Mouse (Mus musculus) hindbrain, embryonic 14.5 days (tissue): ENCODE data around the gene Lrch4. TPM values are rescaled to one million over a fixed set of nuclear protein-coding genes. Genes with fewer than 3 reads are reported as not detected.

Experiments
- ATAC-seq: fragments of 200-750 bp; cut with Nextera tagmentation; 2 replicates; pipeline ENCODE4 v1.8.0; 2017; ENCODE audit warnings: moderate number of reproducible peaks, mild to moderate bottlenecking, moderate TSS enrichment, moderate library complexity; ENCODE audit not compliant: low FRiP score
- DNase-seq: peaks from one replicate; pipeline ENCODE4 v3.0.0-alpha.2; 2015; ENCODE audit warnings: low spot score
- H3K27ac ChIP-seq: fragments of 300-500 bp; sonication (generic); 2 replicates; pipeline ENCODE4 v1.5.1; 2014; ENCODE audit warnings: mild to moderate bottlenecking, moderate library complexity
- H3K27me3 ChIP-seq: fragments of 300-500 bp; sonication (generic); 2 replicates; pipeline ENCODE4 v1.6.1; 2014; ENCODE audit warnings: mild to moderate bottlenecking, low read length, mixed read lengths; ENCODE audit not compliant: control insufficient read depth, insufficient read depth
- H3K36me3 ChIP-seq: fragments of 300-500 bp; sonication (generic); replicated peaks from 2 replicates; pipeline ENCODE4 v1.6.1; 2014; ENCODE audit not compliant: control insufficient read depth, insufficient read depth
- H3K4me1 ChIP-seq: fragments of 300-500 bp; sonication (generic); replicated peaks from 2 replicates; pipeline ENCODE4 v1.6.1; 2014; ENCODE audit warnings: antibody characterized with exemption, low read length, mixed read lengths; ENCODE audit not compliant: control insufficient read depth, insufficient read depth
- H3K4me2 ChIP-seq: fragments of 300-500 bp; sonication (generic); replicated peaks from 2 replicates; pipeline ENCODE4 v1.6.1; 2014; ENCODE audit warnings: mild to moderate bottlenecking, moderate library complexity
- H3K4me3 ChIP-seq: fragments of 300-500 bp; sonication (generic); replicated peaks from 2 replicates; pipeline ENCODE4 v1.5.1; 2014; ENCODE audit warnings: mild to moderate bottlenecking, low read length
- H3K9ac ChIP-seq: fragments of 300-500 bp; sonication (generic); 2 replicates; pipeline ENCODE4 v1.6.1; 2014
- H3K9me3 ChIP-seq: fragments of 300-500 bp; sonication (generic); 2 replicates; pipeline ENCODE4 v1.6.1; 2016; ENCODE audit warnings: low read length; ENCODE audit not compliant: control insufficient read depth
- WGBS: fragments of 180-500 bp; shearing (Covaris S2); extraction: QIAGEN DNeasy Blood & Tissue Kit; methylation state at CpG from one replicate; pipeline ENCODE4 v1.1.7; 2014; 5-methylcytosine and 5-hydroxymethylcytosine counted together
- polyA plus RNA-seq: library from polyadenylated mRNA; unstranded; fragments of >200 nt; fragmentation: Nextera tagmentation; extraction: Ambion mirVana; gene quantifications from 2 replicates; pipeline ENCODE4 v1.2.1, GENCODE M21; 2014

The Lrch4 gene
- polyA plus RNA-seq, 1 experiment from 2014 or later = 23.4 TPM

DNA sequence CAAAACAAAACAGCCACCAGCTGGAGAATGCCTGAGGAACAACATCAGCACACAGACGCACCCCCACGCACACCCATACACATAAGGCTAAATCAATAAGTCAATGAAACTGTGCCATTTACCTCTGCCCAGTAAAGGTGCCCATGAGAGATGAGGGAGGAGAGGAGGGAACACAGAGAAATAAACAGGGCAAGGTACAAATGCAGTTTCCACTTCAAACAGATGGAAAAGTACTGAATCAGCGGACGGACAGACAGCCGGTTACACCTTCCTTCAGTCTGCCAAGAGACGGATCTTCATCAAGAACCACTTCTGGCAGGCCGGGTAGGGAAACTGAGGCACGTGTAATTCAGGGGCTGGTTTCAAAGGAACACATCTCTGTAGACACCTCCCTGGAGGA, 45.9 kb downstream of the Lrch4 start:
- no peaks in the 10 kb centered on the region for H3K27me3 ChIP-seq
- DNase-seq (no peak), ATAC-seq (no peak)
- H3K4me3 ChIP-seq = no peak overlapping the region
- H3K4me1 ChIP-seq = no peaks in the 10 kb centered on the region; the same call in 1 of the 2 replicates
- no peak overlapping the region for H3K27ac ChIP-seq
- WGBS = 95% methylated on average over 8 of the region's 8 CpGs
- no peak overlapping the region for H3K9ac ChIP-seq
- H3K9me3 ChIP-seq = no peaks in the 10 kb centered on the region
- no peaks in the 10 kb centered on the region for H3K36me3 ChIP-seq
- no peak overlapping the region for H3K4me2 ChIP-seq

DNA sequence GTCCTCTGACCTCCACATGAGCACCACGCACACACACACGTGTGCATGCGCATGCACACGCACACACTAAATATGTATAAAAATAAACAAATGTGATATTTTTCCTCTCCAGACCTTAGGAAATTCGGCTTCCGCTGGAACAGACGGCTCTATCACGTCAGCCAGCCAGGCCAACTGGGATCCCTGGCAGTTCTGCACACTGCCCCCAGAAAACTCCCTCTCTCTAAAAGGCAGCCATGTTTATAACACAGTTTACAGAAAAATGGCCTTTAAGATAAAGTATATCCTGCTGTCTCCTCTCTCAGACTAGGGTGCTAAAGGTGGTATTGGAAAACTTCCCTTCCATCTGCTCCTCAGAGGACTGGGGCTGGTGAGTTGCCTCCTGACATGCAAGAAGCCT, 48.9 kb downstream of the Lrch4 start:
- Histone ChIP-seq H3K27ac (no peak overlapping the region), H3K27me3 (no peaks in the 10 kb centered on the region), H3K4me1 (peaks cover 8% of the 10 kb centered on the region), H3K4me2 (no peak overlapping the region), H3K9me3 (no peaks in the 10 kb centered on the region), H3K4me3 (no peak overlapping the region), H3K36me3 (no peaks in the 10 kb centered on the region), H3K9ac (no peak overlapping the region)
- ATAC-seq = no peak
- 95% methylated on average over 8 of the region's 8 CpGs for WGBS
- DNase-seq = no peak

DNA sequence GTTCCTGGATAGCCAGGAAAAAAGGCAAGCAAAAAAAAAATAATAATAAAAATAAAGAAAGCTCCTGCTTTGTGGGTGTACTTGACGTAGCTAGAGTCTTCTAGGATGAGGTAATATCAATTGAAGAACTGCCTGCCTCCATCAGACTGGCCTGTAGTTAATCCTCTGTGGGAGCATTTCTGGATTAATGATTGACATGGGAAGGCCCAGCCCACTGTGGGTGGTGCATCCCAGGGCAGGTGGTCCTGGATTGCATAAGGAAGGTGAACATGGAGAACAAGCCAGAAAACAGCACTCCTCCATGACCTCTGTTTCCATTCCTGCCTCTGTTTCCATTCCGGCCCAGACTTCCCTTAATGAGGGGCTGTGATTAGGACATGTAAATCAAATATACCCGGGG, 49.8 kb downstream of the Lrch4 start:
- no peak overlapping the region for H3K9ac ChIP-seq

DNA sequence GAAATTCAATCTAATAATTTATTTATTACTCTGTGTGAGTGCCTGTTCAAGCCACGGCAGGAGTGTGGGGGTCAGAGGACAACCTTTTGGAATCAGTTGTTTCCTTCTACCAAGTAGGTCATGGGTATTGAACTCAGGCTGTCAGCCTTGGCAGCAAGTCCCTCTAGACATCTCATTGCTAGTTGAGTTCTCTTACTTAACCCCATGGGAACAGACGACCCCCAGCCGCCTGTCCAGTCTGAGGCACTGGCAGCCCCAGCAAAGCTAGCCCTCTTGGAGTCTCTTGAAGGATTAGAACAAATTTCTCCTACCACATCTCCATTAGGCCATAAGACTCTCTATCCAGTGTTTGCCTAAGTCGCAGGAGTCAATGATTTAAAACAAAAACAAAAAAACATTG, 50.8 kb downstream of the Lrch4 start:
- Histone ChIP-seq H3K27me3 (no peaks in the 10 kb centered on the region), H3K4me3 (no peak overlapping the region), H3K36me3 (no peaks in the 10 kb centered on the region), H3K4me2 (no peak overlapping the region), H3K4me1 (peaks cover 17% of the 10 kb centered on the region), H3K9me3 (no peaks in the 10 kb centered on the region), H3K9ac (no peak overlapping the region), H3K27ac (no peak overlapping the region)
- 93% methylated on average over 4 of the region's 4 CpGs for WGBS
- no peak for ATAC-seq
- DNase-seq = no peak

More for the DNA sequence above, 49.8 kb downstream of the Lrch4 start:
- ATAC-seq (no peak), DNase-seq (no peak)
- Histone ChIP-seq H3K27ac (no peak overlapping the region), H3K9me3 (no peaks in the 10 kb centered on the region), H3K27me3 (no peaks in the 10 kb centered on the region), H3K4me2 (no peak overlapping the region), H3K4me3 (no peak overlapping the region), H3K4me1 (peaks cover 17% of the 10 kb centered on the region), H3K36me3 (no peaks in the 10 kb centered on the region)
- 91% methylated on average over 3 of the region's 3 CpGs for WGBS

DNA sequence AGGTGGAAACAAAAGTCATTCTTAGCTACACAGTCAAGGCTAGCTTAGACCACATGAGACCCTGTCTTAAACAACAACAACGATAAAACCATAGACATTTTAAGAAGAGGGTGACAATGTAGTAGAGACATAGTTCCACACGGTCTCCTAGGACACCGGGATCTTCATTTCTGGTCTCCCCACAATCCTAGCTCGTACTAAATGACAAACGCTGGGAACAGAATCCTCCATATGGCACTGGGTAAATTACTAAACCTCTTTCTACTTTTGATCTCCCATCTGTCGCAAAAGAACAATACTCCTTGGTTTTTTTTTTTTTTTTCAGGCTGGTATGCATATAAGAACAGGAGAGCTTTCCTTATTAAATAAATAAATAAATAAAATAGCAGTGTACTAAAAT, 53.6 kb downstream of the Lrch4 start:
- Histone ChIP-seq H3K4me3 (no peak overlapping the region), H3K36me3 (no peaks in the 10 kb centered on the region), H3K27me3 (no peaks in the 10 kb centered on the region), H3K4me2 (peak overlapping the region; percentile 81), H3K9ac (peak overlapping the region; percentile 7; the same call in 1 of the 2 replicates), H3K4me1 (peaks cover 17% of the 10 kb centered on the region), H3K9me3 (no peaks in the 10 kb centered on the region), H3K27ac (no peak overlapping the region)
- WGBS = 65% methylated on average over 6 of the region's 6 CpGs
- ATAC-seq (no peak), DNase-seq (no peak)

DNA sequence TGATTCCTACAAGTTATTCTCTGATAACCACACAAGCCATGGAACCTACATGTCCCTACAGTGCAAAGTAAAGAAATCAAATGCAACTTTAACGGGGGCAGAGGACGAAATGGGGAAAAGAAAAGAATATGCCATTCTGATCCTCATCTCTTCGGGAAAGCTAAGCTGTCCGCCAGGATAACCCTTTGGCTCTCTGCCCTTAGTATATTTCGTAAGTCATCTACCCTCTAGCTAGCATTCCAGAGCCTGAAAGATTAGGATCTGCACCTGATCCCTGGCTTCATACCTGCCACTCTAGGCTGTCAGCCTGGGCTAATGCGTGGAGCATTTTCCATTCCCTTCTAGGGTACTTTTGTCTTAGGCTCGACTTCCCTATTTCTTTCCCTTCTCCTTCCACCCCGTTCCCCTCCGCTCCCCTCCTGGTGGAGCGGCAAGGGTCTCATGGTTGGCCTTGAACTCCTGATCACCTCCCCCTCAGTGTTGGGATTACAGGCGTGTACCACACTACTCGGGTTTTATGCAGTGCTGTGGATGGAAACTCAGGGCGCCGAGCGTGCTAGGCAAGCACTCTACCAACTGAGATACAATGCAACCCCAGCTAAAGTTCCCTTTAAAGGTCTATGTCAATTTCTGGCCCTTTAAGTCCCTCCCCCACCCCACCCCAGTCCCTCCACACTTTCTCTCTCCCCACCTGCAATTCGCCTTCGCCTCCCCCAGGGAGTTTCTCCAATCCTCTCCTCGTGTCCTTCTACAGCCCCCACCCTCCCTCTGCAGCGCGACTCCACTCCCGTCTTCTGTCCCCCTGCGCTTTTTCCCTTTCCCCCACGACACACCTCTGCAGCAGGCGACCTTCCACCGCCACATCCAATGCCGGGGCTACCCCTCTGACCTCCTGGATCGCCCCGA, 54.7 kb downstream of the Lrch4 start:
- ATAC-seq (no peak), DNase-seq (no peak)
- 14% methylated on average over 28 of the region's 28 CpGs for WGBS
- peak overlapping the region; percentile 81 for H3K4me2 ChIP-seq
- peak overlapping the region; percentile 70 for H3K4me3 ChIP-seq
- peak overlapping the region; percentile 75 for H3K9ac ChIP-seq
- no peaks in the 10 kb centered on the region for H3K36me3 ChIP-seq
- H3K27me3 ChIP-seq = no peaks in the 10 kb centered on the region
- peaks cover 17% of the 10 kb centered on the region for H3K4me1 ChIP-seq
- H3K27ac ChIP-seq = 0 out of 2 replicates have a peak overlapping the region, but pooled peaks have one; percentile 81
- H3K9me3 ChIP-seq = no peaks in the 10 kb centered on the region

DNA sequence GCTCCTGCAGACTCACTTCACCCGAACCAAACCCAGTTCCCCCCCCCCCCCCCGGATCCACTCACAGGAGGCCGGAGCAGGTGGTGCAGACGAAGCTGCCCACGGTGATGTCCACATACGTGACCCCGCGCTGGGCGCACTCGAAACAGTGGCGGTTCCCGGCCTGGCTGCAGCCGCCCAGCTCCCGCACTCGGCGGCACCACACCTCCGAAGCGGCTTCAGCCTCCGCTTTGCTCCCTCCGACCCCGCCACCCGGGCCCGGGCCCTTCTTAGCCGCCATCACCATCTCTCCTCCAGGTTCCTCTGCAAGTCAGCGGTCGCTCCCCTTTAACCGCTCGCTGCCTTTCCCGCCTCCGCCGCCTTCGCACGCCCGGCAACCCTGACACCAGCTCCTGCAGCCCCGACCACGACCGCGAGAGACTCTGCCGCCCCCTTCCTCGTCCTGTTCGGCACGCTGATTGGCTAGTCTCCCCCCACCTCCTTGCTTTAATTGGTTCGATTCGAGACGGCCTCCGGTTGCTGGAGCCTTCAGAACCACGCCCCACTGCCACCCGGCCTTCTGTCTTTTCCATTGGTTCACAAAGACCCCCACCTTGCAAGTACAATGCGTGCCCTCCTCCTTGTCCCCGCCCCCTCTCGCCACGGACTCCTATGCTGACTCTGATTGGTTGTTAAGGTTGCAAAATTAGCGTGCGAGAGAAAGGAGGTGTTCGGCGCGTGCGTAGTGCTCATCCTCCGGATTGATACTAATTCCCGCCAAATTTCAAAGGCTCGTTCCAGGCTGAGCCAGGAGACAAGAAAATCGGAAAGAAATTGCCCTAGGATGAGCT, 55.6 kb downstream of the Lrch4 start, which contains the start of gene Agfg2:
Gene Agfg2, minus strand, starts transcription at position 433 of the 830 bp plus-strand sequence.
- ATAC-seq (peak; percentile 99), DNase-seq (peak; percentile 97)
- H3K27me3 ChIP-seq = no peaks in the 10 kb centered on the region
- H3K36me3 ChIP-seq = no peaks in the 10 kb centered on the region
- H3K4me1 ChIP-seq = peaks cover 17% of the 10 kb centered on the region
- peak within 1 kb of the TSS; percentile 81 for H3K4me2 ChIP-seq
- H3K9me3 ChIP-seq = no peaks in the 10 kb centered on the region
- under 1% methylated on average over 62 of the region's 62 CpGs for WGBS
- H3K27ac ChIP-seq = peak within 1 kb of the TSS; percentile 81; the same call in 1 of the 2 replicates
- peak within 1 kb of the TSS; percentile 70 for H3K4me3 ChIP-seq
- H3K9ac ChIP-seq = peak within 1 kb of the TSS; percentile 75

DNA sequence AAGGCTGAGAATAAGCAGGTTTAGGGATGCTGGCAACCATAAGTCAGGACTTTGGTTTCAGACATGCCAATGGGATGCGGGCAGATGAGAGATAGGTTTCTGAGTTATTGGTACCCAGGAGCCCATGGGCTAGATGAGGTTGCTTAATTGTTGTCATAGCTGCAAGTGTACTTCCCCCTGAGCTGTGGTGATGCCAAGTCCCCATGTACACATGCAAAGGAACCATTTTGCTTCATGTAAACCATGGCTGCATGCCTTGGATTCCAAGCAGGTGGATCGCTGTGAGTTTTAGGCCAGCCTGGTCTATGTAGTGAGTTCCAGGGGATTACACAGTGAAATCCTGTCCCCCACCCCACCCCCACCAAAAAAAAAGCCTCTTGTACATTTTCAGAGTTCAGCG, 56.7 kb downstream of the Lrch4 start:
- no peaks in the 10 kb centered on the region for H3K27me3 ChIP-seq
- DNase-seq (no peak), ATAC-seq (no peak)
- H3K27ac ChIP-seq = no peak overlapping the region
- no peaks in the 10 kb centered on the region for H3K36me3 ChIP-seq
- no peak overlapping the region for H3K4me3 ChIP-seq
- H3K4me2 ChIP-seq = no peak overlapping the region
- no peak overlapping the region for H3K9ac ChIP-seq
- H3K9me3 ChIP-seq = no peaks in the 10 kb centered on the region
- 99% methylated on average over 3 of the region's 3 CpGs for WGBS
- H3K4me1 ChIP-seq = peaks cover 17% of the 10 kb centered on the region

DNA sequence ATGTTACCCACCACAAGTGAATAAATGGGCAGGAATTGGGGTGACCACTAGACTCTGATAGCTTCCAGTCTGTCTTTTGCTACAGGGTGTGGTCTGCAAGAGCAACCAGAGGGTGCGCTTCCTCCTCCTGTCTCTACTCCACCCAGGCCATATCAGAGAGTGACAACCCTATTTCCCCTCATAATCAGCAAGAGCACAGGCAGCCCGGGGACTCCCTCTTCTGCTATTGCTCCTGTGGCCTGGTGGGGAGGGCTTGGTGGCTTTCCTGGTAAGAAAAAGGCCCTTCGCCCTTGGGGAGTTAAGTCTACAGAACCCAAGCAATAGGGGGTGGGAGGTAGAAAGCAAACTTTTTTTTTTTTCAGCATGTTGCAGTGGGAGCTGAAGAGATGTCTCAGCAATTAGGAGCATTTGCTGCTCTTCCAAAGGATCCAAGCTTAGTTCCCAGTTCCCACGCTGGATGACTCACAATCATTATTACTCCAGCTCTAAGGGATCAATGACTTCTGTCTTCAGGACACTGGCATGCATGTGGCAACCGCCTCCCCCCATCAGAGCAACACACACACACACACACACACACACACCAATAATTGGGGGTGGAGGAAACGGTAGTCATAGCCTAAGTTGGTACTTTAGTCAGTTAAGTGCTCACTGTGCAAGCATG, 57.3 kb downstream of the Lrch4 start:
- ATAC-seq = no peak
- Histone ChIP-seq H3K27ac (no peak overlapping the region), H3K9me3 (no peaks in the 10 kb centered on the region), H3K4me2 (no peak overlapping the region), H3K4me1 (peaks cover 17% of the 10 kb centered on the region), H3K9ac (no peak overlapping the region), H3K36me3 (no peaks in the 10 kb centered on the region), H3K4me3 (no peak overlapping the region), H3K27me3 (no peaks in the 10 kb centered on the region)
- DNase-seq = no peak
- 87% methylated on average over 6 of the region's 6 CpGs for WGBS
